Mouse (Mus musculus): Measurements from ENCODE around the gene Cd55b.

The Cd55b gene

DNA sequence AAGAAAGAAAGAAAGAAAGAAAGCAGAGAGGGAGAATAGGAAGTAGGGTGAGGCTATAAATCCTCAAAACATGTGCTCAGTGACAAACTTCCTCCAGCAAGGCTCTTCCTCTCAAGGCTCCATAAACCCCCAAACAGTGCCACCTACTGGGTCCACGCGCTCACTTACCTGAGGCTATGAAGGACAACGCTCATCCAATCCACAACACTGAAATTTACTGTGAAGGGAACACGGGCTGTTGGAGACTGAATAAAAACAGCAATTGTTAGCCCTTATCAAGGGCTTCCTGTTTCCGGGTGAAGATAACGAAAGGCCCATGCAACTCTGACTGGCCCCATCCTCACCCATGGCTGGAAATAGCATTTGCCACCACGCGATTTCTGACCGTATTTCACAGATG lies 80.4 kb downstream of the Cd55b start:
- in situ Hi-C loops (cut with MboI; ENCODE audit: low sequenced_read_pairs): no loop called here
